Mouse (Mus musculus): ENCODE measurements around the gene Hmg20a. TPM values are rescaled to one million over a fixed set of nuclear protein-coding genes. Genes with fewer than 3 reads are reported as not detected.
A peak's percentile ranks its signal among the peaks of the same experiment; 100 is the strongest.

The Hmg20a gene
- polyA plus RNA-seq, 1 experiment, result 0.26 TPM

DNA sequence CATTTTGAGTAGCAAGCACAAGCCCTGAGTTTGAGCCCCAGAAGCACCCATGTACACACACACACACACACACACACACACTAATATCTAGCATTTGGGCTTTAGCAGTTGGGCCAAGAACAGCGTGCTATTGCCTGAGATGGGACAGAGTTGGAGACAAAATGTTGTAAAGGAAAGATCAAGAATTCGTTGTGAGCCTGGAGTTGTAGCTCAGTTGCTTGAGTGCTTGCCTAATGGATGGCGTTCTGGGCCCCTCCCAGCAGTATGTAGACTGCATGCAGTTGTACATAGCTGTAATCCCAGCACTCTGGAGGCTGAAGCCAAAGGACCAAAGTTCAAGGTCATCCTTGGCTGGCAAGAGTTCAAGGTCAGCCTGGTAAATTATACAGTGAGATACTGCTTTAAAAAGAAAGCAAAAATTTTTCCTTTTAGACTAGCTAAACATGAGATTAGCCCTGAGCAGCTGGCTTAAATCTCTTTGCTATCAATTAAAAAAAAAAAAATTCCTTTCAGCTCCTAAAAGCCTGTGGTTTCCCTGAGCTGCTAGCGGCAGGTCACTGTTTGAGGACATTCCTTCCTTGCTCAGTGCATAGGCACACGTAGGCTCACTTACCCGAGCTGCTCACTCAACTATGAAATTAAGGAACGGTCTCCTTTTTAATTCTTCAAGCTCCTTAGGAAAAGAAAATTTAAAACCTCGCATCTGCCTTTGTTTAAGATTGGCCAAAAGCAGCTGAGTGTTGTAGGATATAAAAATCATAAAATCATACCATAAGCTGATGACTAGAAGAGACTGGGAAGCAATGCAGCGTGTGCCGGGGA lies 83.5 kb downstream of the Hmg20a start:
- H3K9me3 ChIP-seq (ENCODE audit: control insufficient read depth, low read length), result no peaks in the 10 kb centered on the region
- no peaks in the 10 kb centered on the region for H3K36me3 ChIP-seq (ENCODE audit: control insufficient read depth)
- H3K27me3 ChIP-seq (ENCODE audit: control insufficient read depth), result peaks cover 6% of the 10 kb centered on the region
- H3K4me1 ChIP-seq (ENCODE audit: control insufficient read depth), result peaks cover 10% of the 10 kb centered on the region
- no peak overlapping the region for H3K4me3 ChIP-seq (replicated peaks)
- TF ChIP-seq GATA1 (IDR thresholded peaks at IDR 0.05; ENCODE audit: low read length), result no peak
- no peak for TF ChIP-seq TAL1 (IDR thresholded peaks at IDR 0.05; ENCODE audit: low read length)

DNA sequence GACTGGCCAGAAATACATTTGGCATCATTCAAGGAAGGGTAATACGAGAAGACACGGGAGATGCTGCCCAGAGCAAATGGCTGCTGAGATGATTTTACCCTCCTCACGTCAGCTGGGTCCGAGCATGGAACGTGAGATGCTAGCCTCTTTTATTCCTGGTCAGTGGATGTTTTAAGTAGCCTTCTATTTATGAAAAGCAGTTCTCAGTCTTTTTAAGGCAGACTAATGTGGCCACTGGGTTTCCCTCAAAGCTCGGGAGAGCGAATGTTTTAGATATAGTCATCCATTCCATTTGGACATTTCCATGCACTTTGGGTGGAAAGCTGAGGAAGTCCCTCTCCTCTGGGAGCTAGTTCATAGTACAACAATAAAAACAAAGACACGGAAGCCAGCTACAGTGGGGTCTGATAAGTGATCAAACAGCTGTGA lies 84.1 kb downstream of the Hmg20a start:
- peaks cover 12% of the 10 kb centered on the region for H3K4me1 ChIP-seq (ENCODE audit: control insufficient read depth)
- no peak overlapping the region for H3K4me3 ChIP-seq (replicated peaks)
- peaks cover 12% of the 10 kb centered on the region for H3K27me3 ChIP-seq (ENCODE audit: control insufficient read depth)
- H3K9me3 ChIP-seq (ENCODE audit: control insufficient read depth, low read length), result no peaks in the 10 kb centered on the region
- TF ChIP-seq TAL1 (IDR thresholded peaks at IDR 0.05; ENCODE audit: low read length), result no peak
- TF ChIP-seq GATA1 (IDR thresholded peaks at IDR 0.05; ENCODE audit: low read length), result no peak
- H3K36me3 ChIP-seq (ENCODE audit: control insufficient read depth), result no peaks in the 10 kb centered on the region

DNA sequence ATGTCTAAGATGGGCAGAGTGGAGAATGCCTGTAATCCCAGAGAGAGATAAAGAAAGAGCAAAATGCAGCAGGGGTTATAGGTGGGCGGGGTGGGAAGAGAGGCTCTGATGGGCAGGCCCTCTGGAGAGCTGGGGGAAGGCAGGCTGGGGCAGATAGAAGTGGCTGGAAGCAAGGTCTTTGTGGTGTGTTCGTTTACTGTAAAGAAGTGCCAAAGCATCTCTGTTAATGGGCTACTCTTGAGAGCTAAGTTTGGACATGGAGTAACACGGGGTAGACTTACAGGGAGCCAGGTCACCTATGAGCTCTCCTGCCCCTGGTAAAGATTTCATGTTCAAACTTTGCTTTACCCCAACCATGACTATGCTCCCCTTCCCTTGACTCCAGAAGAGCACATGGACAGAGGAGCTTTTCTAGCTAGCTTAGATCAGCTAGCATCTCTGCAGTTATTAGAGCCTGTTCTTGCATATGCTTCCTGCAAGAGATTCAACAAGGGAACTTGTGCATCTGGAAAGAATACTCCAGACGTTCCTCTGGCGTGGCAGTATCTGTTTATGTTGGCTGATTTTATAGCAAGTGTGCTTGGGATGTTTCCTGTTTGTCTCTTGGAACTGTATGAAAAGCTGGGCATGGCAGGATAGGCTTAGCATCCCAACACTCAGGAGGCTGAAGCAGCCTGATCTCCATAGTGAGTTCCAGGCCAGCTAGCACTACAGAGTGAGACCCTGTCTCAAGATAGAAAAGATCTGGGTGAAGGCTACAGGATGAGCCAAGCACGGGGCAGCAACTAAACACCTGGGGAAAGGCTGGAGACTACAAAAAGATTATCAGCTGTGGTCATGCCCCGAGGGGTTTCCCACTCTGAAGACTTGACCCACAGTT lies 85.5 kb downstream of the Hmg20a start:
- no peaks in the 10 kb centered on the region for H3K36me3 ChIP-seq (ENCODE audit: control insufficient read depth)
- no peak overlapping the region for H3K4me3 ChIP-seq (replicated peaks)
- H3K9me3 ChIP-seq (ENCODE audit: control insufficient read depth, low read length), result no peaks in the 10 kb centered on the region
- TF ChIP-seq GATA1 (IDR thresholded peaks at IDR 0.05; ENCODE audit: low read length), result no peak
- TF ChIP-seq TAL1 (IDR thresholded peaks at IDR 0.05; ENCODE audit: low read length), result no peak
- peaks cover 14% of the 10 kb centered on the region for H3K27me3 ChIP-seq (ENCODE audit: control insufficient read depth)
- H3K4me1 ChIP-seq (ENCODE audit: control insufficient read depth), result peaks cover 12% of the 10 kb centered on the region

DNA sequence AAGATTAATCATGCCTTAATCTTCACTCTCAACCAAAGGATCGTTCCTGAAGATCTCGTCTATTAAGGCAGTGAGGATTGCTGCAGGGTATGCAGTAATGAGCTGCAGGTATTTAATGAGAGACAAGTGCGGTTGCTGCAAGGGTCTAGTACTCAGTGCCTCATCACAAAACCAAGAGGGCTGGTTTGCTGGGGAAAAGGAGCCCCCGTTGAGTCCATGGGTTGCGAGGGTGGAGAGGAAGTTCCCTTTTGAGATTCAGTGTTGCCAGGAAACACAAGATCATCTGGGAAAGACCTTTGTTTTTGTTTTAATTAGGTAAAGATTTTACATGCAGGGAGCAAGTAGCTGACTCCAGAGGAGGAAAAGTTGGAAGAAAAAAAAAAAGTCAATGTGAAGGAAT lies 86.1 kb downstream of the Hmg20a start:
- Histone ChIP-seq H3K4me1 (ENCODE audit: control insufficient read depth) (peaks cover 12% of the 10 kb centered on the region), H3K4me3 (replicated peaks) (no peak overlapping the region), H3K27me3 (ENCODE audit: control insufficient read depth) (peaks cover 14% of the 10 kb centered on the region), H3K9me3 (ENCODE audit: control insufficient read depth, low read length) (no peaks in the 10 kb centered on the region), H3K36me3 (ENCODE audit: control insufficient read depth) (no peaks in the 10 kb centered on the region)
- TF ChIP-seq TAL1 (IDR thresholded peaks at IDR 0.05; ENCODE audit: low read length), result no peak
- TF ChIP-seq GATA1 (IDR thresholded peaks at IDR 0.05; ENCODE audit: low read length), result no peak

DNA sequence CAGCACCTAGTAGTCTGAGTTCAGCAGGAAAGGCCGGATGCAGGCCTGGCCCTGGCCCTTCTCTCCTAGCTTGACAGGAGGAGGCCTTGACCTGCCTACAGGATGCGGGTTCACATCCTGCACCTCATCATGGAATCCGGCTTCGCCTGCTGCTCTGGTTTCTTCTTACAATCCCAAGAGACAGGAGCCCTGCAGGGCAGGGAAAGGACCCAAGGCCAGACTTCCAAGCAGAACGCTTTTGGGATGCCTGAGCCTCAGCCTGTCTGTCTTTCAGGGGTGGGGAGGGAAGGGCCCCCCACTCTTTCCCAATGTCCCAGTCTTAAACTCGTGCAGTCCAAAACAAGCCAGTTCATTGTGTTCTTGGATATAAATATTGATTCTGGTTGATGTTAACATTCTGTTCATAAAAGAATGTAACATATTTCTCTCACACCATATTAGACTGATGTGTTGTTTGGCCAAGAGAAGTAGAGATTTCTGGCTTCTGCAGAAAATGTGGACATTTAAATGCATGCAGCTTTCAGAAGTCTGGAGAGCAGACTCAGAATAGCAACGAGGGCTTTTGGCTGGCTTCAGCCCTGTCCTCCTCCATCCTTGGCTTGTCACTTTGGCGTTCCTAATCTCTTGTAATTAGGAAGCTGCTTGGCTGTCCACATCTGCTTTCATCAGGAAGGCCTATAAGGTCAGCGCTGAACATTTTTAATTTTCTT lies 86.8 kb downstream of the Hmg20a start:
- H3K27me3 ChIP-seq (ENCODE audit: control insufficient read depth), result peaks cover 14% of the 10 kb centered on the region
- TF ChIP-seq GATA1 (IDR thresholded peaks at IDR 0.05; ENCODE audit: low read length) (no peak), TAL1 (IDR thresholded peaks at IDR 0.05; ENCODE audit: low read length) (no peak)
- no peaks in the 10 kb centered on the region for H3K9me3 ChIP-seq (ENCODE audit: control insufficient read depth, low read length)
- H3K36me3 ChIP-seq (ENCODE audit: control insufficient read depth), result no peaks in the 10 kb centered on the region
- peaks cover 12% of the 10 kb centered on the region for H3K4me1 ChIP-seq (ENCODE audit: control insufficient read depth)
- no peak overlapping the region for H3K4me3 ChIP-seq (replicated peaks)

DNA sequence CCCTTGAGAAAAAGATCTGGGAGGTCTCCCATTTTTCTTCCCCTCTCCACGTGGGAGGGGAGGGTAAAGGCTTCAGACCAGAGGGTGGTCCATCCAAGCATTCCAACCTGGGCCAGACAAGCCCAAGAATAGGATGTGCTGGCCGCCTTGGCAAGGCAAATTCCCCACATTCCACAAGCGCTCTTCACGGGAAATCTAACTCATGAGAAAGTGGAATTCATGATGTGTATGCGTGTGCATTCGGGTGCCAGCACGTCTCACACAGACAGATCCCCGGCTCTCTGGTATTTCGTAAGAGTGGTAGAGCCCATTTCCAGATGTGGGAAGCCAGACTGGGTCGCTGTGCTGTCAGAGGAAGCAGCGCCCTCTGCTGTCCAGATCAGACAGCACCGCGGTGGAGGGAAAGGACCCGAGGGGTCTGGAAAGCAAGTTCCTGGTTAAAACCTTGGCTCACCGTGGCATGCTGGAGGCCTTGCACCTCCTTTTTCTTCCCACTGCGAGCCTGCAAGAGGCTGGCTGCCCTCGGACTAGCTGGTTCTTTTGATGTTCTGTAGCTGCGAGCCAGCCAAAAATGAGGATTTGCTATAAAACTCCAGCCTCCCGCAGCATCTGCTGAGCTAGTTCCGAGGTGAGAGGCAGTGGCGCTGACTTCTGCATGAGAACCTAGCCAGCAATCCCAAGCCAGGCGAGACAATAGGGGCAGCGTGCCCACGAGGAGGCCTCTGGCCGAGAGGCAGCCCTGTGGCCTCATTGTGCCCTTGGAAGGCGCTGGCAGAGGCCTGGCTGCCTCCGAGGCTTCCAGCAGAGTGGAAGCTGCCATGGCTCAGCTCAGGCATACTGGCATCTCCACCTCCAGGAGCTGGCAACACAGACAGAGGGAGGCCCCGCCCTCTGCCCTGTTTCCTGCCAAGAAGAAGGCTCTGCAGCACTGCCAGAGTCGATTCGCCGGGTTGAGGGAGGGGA lies 87.7 kb downstream of the Hmg20a start:
- peaks cover 14% of the 10 kb centered on the region for H3K27me3 ChIP-seq (ENCODE audit: control insufficient read depth)
- no peaks in the 10 kb centered on the region for H3K36me3 ChIP-seq (ENCODE audit: control insufficient read depth)
- TF ChIP-seq TAL1 (IDR thresholded peaks at IDR 0.05; ENCODE audit: low read length), result no peak
- peaks cover 12% of the 10 kb centered on the region for H3K4me1 ChIP-seq (ENCODE audit: control insufficient read depth)
- H3K9me3 ChIP-seq (ENCODE audit: control insufficient read depth, low read length), result no peaks in the 10 kb centered on the region
- H3K4me3 ChIP-seq (replicated peaks), result peak overlapping the region; percentile 53

DNA sequence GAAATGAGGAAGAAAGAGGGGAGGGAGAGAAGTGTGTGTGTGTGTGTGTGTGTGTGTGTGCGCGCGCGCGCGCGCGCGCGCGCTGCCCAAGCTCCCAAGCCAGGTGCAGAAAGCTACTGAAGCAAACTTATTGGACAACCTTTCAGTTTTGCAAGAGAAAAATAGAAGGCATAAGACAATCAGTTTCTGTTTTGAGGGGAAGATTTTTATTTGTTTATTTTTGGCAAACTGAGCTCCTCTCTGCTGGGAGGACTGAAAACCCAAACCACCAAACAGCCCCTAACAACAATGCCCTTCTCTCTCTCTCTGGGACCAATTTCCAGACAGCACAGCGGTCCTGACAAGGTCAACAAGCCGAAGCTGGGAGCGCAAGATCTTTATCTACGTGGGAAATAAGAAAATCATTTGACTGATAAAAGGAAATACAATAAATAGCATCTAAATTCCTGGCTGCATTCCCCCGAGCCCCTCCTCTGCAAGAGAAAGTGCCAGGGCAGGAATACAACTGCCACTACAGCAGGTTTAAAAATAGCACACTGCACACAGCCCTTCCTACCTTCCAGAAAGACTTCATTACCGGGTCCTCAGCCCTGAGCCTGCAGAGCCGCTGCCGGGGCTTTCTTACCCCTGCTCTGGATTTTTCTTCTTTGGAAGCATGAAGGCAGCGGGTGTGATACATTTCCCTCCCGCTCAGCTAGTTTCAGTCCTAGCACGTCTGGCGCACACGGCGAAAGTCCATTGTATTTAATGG lies 88.7 kb downstream of the Hmg20a start:
- H3K4me1 ChIP-seq (ENCODE audit: control insufficient read depth), result peaks cover 12% of the 10 kb centered on the region
- no peaks in the 10 kb centered on the region for H3K36me3 ChIP-seq (ENCODE audit: control insufficient read depth)
- H3K9me3 ChIP-seq (ENCODE audit: control insufficient read depth, low read length), result no peaks in the 10 kb centered on the region
- TF ChIP-seq TAL1 (IDR thresholded peaks at IDR 0.05; ENCODE audit: low read length) (no peak), GATA1 (IDR thresholded peaks at IDR 0.05; ENCODE audit: low read length) (no peak)
- H3K4me3 ChIP-seq (replicated peaks), result peak overlapping the region; percentile 53
- H3K27me3 ChIP-seq (ENCODE audit: control insufficient read depth), result peaks cover 14% of the 10 kb centered on the region
